Mouse (Mus musculus): ENCODE measurements around the gene Olfr205. TPM values are rescaled to one million over a fixed set of nuclear protein-coding genes. Genes with fewer than 3 reads are reported as not detected.
"Not testable (repeated sequence)": the region's sequence is repeated elsewhere in the genome, so short reads cannot be mapped to it uniquely, and the experiment has no call there.

The Olfr205 gene
- total RNA-seq (2021) = not detected

GRCm38 (mm10) chr16:59331038-59331437 is at the start of gene Olfr205:
Gene Olfr205 (minus strand): TSS chr16:59331138.
- DNase-seq = no peak
- intact Hi-C loops (cut with DNase I) = no loop called here

GRCm38 (mm10) chr16:59363893-59364292 is 33.0 kb upstream of the Olfr205 start, which contains the start of gene Olfr209:
Gene Olfr209 (minus strand): TSS chr16:59363993.
- no peak for DNase-seq
- intact Hi-C loops (cut with DNase I) = no loop called here

- intact Hi-C loops (cut with DNase I) = no loop called here
Measured at GRCm38 (mm10) chr16:59349146-59349545, 18.2 kb upstream of the Olfr205 start, which contains the start of gene Olfr206. Gene Olfr206 (minus strand): TSS chr16:59349246.

GRCm38 (mm10) chr16:59323262-59323661 is 7.7 kb downstream of the Olfr205 start:
- DNase-seq; intact Hi-C loops (cut with DNase I): not testable (repeated sequence)

More at GRCm38 (mm10) chr16:59349146-59349545, 18.2 kb upstream of the Olfr205 start, which contains the start of gene Olfr206:
- no peak for DNase-seq

- intact Hi-C loops (cut with DNase I) = no loop called here
Measured at GRCm38 (mm10) chr16:59318148-59318547, 12.8 kb downstream of the Olfr205 start, which contains the start of gene Olfr204. Gene Olfr204 (minus strand): TSS chr16:59318248.

GRCm38 (mm10) chr16:59298581-59298980 is 32.4 kb downstream of the Olfr205 start, which contains the start of gene Olfr203:
Gene Olfr203 (plus strand): TSS chr16:59298881.
- intact Hi-C loops (cut with DNase I) = no loop called here
- DNase-seq = no peak

More at GRCm38 (mm10) chr16:59318148-59318547, 12.8 kb downstream of the Olfr205 start, which contains the start of gene Olfr204:
- no peak for DNase-seq

- intact Hi-C loops (cut with DNase I); DNase-seq: not testable (repeated sequence)
Measured at GRCm38 (mm10) chr16:59287576-59287975, 43.4 kb downstream of the Olfr205 start.

- intact Hi-C loops (cut with DNase I) = no loop called here
Measured at GRCm38 (mm10) chr16:59286693-59287092, 44.2 kb downstream of the Olfr205 start, which contains the start of gene Olfr202. Gene Olfr202 (minus strand): TSS chr16:59286793.

GRCm38 (mm10) chr16:59283476-59283875 is 47.5 kb downstream of the Olfr205 start:
- DNase-seq = no peak
- intact Hi-C loops (cut with DNase I) = no loop called here

More at GRCm38 (mm10) chr16:59286693-59287092, 44.2 kb downstream of the Olfr205 start, which contains the start of gene Olfr202:
- DNase-seq = no peak

- no peak for DNase-seq
- intact Hi-C loops (cut with DNase I) = no loop called here
Measured at GRCm38 (mm10) chr16:59280542-59280941, 50.4 kb downstream of the Olfr205 start.

Other genes with a start within 250 kb of the Olfr205 start
- not detected for gene Olfr191, start 241.3 kb downstream of the Olfr205 start, total RNA-seq (2021)
- gene Olfr193, start 219.3 kb downstream of the Olfr205 start, total RNA-seq (2021) = not detected
- not detected for gene Olfr194, start 210.1 kb downstream of the Olfr205 start, total RNA-seq (2021)
- not detected for gene Olfr195, start 184.1 kb downstream of the Olfr205 start, total RNA-seq (2021)
- gene Olfr196, start 160.7 kb downstream of the Olfr205 start, total RNA-seq (2021) = not detected
- not detected for gene Olfr198, start 127.6 kb downstream of the Olfr205 start, total RNA-seq (2021)
- gene Olfr199, start 111.4 kb downstream of the Olfr205 start, total RNA-seq (2021) = not detected
- not detected for gene Olfr201, start 58.5 kb downstream of the Olfr205 start, total RNA-seq (2021)
- not detected for gene Olfr202, start 44.3 kb downstream of the Olfr205 start, total RNA-seq (2021)
- not detected for gene Olfr203, start 32.3 kb downstream of the Olfr205 start, total RNA-seq (2021)
- gene Olfr204, start 12.9 kb downstream of the Olfr205 start, total RNA-seq (2021) = not detected
- gene Olfr206, start 18.1 kb upstream of the Olfr205 start, total RNA-seq (2021) = not detected
- gene Olfr209, start 32.9 kb upstream of the Olfr205 start, total RNA-seq (2021) = not detected
- gene Gabrr3, start 76.2 kb upstream of the Olfr205 start, total RNA-seq (2021) = not detected
- gene Riox2, start 140.6 kb upstream of the Olfr205 start, total RNA-seq (2021) = 10 to 100 TPM; 15.4 to 16.7 TPM